Mouse (Mus musculus) lung, postnatal 36 days (tissue): ENCODE data around the gene Mllt11.
A peak's percentile ranks its signal among the peaks of the same experiment; 100 is the strongest.
"Not testable (repeated sequence)": the region's sequence is repeated elsewhere in the genome, so short reads cannot be mapped to it uniquely, and the experiment has no call there.

Source experiments
- DNase-seq: peaks from one replicate; pipeline ENCODE4 v3.0.0; 2022; ENCODE audit warnings: mixed read lengths

Mllt11 gene

DNA sequence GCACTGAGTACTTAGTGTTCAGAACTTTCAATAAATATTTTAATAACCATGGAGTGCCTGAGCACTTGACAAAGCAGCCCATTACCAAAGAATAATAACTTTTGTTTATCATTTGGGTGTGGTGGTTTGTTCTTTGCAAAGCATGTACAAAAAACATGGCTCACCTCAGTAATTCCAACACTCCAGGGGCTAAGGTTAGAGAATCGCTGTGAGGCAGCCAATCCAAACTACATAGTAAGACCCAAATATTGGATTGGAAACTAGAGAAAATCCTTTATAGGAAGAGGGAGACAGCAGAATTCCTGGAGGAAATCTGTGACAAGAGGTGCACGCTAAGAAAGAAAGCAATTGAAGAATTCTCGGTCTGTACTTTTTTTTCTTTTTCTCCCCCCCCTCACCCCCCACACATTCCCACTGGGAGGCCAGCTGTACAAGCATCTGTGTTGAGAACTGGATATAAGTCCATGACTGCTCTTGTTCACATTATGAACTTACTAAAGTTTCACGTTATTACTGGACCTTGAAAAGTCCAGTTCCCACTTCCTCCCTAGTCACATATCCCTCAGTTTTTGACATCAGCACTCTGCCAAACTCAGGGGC, 15.2 kb downstream of the Mllt11 start:
- no peak for DNase-seq

DNA sequence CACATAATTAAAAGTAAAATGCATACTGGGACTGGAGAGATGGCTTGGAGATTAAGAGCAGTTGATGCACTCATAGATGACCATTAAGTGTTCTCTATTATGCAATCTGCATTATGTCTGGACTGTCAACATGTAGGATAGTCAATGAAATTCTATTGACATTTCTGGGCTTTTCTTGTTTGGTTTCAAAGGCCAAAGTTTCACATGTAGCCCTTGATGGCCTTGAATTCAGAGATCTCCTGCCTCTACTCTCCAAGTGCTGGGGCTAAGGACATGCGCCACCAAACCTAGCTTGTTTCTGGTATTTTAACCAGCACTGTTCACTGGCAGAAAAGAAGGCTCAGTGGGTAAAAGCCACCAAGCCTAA, 18.4 kb downstream of the Mllt11 start:
- no peak for DNase-seq

DNA sequence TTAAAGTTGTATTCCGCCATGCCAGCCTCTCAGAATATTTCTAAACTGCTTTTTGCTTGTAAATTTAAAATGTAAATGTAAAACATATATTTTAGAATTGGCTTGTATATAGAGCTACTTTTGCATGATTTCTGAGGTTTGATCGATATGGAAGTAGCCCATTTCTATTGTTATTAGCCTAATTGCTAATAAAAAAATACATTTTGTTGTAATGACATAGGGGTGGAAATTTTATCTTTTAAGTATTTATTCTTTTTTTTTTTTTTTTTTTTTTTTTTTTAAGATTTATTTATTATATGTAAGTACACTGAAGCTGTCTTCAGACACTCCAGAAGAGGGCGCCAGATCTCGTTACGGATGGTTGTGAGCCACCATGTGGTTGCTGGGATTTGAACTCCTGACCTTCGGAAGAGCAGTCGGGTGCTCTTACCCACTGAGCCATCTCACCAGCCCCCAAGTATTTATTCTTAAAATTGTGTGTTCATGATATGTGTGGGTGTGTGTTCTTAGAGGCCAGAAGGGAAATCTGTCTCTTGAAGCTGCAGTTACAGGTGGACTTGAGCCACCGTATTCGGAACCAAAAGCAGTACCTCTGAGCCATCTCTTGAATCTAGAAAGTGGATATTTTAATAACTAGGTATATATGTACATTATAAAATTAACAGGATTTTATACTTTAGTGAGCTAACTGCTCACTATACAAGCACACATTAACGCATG, 18.9 kb downstream of the Mllt11 start:
- not testable (repeated sequence) for DNase-seq

DNA sequence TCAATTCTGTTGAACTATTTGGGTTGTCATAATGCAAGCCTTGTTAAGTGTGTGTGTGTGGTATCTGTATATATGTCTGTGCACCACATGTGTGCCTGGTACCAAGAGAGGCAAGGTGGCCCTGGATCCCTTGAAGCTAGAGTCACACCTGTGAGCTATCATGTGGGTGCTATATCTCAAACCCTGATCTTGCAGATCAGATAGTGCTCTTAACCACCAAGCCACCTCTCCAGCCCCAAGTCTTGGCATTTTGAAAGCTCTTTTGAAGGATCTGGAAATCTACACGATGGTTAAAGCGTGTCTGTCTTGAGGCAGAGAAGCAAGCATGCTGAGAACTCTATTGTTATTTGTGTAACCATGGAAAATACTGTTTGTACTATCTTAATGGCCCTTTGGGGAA, 21.4 kb downstream of the Mllt11 start:
- no peak for DNase-seq

DNA sequence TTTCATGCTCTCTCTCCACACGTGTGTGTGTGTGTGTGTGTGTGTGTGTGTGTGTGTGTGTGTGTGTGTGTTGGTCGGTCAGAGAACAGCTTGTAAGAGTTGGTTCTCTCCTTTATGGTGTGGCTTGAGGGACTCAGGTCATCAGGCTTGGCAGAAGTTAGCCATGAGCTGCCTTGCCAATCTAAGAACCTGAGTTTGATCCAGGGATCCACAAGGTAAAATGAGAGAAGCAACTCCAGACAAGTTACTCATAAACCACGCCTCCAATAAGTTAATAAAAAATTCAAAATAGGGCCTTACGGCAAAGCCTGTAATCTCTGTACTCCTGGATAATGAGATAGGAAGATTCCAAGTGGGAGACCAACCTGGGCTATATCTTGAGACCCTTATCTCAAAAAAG, 23.7 kb downstream of the Mllt11 start:
- DNase-seq: no peak

DNA sequence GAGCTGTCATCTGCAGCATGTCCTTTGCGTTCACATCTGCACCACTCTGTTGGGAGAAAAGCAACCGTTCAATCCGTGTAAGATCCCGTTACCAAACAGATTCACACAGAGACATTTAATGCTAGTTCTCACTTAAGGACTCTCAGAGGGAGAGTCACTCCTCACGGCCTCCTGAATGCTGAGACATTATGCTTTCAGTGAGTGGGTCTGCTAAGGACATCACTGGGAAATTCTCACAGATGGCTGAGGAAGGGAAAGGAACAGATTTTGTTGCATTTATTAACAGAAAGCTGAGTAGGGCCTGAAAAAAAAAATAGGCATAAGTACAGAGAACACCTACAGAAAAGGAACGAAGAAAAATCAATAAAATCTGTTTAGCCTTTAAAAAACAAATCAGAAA, 28.1 kb downstream of the Mllt11 start:
- DNase-seq: no peak

DNA sequence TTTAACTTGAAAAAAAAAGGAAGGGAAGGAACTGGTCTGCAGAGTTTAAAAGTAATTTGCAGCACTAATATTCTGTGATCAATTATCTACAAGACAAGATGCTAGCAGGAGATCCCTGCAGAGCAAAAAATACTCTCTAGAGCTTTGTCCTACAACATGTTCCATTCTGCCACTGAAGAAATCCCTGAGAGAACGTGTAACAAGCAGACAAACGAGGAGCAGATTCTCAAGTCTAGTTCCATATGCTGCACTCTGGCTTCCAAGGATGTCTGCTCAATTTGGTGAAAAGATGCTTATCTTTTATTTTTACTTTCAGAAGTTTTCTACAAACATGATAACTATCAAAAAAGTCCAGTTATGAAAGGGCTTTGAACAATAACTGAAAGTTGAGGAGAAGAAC, 31.4 kb downstream of the Mllt11 start:
- DNase-seq: no peak

DNA sequence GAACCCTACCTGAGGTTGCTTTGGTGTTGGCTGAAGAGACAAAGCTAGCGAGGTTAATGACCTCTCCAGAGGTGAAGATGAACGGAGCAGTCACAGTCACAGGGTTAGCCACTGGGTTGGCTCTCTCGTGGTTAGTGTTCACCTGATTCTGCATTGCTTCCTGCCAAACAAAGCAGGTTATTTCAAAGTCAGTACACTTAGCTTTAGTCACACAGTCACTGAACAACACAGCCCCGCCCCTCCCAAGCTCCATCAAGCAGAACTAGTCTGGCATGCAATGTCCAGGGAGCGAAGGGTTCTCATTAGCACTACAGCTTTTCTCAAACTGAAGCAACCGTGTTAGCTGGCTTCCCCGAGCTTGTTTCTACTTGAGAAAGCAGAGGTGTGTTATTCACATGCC, 31.8 kb downstream of the Mllt11 start:
- peak; percentile 22 for DNase-seq

DNA sequence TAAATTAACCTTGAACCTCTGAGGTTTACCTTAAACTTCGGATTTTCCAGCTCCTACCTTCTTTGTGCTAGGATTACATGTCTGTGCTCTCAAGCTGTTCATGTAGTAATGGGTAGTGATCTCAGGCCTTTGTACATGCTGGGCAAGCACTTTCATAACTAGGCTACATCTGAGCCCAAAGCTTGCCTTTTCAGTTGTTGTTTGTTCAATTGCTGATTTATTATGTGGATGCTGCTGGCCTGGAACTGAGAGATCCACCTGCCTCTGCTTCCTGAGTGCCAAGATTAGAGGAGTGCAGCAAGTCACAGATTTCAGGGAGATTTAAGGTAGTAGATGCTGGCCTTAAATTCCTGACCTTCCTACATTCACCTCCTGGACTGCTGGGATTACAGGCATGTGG, 32.9 kb downstream of the Mllt11 start:
- DNase-seq: no peak

DNA sequence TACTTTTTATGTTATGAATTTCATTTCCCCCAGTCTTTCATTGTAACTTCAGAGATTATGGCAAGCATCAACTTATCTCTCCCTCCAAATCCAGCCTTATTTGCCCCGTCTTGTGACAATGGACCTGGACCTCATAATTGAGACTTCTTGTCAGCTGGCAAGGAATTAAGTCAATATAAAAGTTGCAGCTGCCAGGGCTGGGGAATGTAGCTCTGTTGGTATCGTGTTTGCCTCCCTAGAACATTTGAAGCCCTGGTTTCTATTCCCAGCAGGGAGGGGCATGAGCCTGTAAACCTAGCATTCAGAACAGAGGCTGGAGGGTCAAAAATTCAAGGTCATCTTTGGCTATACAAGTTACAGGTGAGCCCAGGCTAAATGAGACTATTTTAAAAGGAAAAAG, 36.2 kb downstream of the Mllt11 start:
- DNase-seq: no peak

DNA sequence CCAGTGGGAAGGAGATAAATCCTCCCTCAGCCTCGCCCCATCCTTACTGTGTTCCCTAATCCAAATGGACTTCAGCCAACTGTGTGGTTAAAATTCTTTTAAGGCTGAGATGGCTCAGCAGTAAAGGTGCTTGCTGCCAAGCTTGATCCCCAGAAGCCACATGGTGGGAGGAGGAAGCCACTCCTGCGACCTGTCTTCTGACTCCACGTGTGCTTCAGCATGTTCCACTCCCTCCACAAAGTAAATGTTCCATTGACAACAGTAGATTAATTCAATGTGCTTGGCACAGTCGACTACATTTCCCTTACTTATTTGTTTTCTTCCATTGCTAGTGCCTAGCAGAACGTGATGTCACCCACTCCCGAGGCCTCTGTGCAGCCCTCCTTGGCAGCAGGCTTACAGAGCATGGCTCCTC, 37.2 kb downstream of the Mllt11 start:
- no peak for DNase-seq

DNA sequence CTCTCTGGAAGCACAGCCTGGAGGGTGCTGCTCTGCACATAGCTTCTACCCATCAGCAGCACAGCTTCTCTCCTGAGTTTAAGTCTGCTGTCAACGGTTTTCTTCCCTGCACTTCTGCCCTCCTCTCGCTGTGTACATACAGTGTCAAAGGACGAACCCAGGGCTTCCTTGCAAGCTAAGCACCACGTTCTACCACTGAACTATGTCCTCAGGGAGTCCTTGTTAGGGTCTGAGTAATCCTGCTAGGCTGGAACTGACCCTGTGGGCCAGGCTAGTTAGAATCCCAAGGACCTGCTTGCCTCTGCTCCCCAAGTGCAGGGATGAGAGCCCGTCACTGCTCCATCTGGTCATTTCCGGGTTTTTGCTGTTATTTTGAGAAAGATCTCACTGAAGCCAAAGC, 45.1 kb downstream of the Mllt11 start:
- DNase-seq: no peak

DNA sequence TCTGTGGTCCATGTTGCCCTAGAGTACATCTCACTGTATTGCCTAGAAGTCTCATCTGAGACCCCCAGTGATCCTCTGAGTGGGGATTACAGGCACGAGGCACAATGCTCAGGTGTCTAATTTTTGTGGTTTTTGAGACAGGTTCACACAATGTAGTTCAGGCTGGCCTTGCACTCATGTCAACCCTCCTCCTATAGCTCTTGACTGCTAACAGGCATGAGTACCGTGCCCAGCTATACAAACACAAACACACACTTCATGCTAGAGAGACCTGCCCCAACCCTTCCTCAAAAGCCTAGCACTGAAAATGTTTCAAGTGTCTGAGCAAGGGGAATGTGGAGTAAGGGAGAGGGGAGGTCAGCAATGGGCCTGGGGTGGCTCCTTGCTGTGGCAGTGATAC, 45.9 kb downstream of the Mllt11 start:
- DNase-seq: no peak

DNA sequence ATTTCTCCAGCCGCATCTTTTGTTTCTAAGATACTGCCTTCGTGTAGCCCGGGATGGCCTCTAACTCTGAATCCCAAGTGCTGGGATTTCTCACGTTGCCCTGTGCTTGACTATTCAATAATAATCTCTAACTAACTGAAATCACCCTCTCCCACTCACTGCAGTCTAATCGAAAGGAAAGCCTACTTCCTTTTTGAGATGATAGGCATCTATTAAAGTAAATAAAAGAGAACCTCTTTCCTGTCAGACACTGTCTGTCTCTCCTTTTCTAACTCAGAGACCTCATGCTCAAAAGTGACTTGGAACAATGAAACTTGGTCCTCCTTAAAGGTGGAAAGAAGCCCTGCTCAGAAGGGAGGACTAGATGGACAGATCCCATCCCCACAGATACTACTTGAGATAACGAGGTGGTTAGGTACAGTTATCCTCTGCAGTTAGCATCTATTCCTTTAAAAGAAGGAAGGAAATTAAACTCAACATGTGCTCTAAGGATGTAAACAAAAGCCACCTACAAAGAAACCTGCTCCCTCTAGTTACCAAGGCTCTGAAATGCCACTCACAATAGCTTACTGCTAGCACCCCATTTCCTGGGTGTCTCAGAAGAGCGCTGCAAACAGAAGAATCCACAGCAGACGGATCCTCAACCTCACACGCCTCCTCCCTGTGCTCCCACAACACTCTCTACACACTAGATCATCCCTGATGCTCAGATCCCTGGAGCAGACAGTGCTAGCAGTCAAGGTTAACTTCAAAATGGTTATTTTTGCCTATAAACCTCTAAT, 47.0 kb downstream of the Mllt11 start:
- DNase-seq: no peak

DNA sequence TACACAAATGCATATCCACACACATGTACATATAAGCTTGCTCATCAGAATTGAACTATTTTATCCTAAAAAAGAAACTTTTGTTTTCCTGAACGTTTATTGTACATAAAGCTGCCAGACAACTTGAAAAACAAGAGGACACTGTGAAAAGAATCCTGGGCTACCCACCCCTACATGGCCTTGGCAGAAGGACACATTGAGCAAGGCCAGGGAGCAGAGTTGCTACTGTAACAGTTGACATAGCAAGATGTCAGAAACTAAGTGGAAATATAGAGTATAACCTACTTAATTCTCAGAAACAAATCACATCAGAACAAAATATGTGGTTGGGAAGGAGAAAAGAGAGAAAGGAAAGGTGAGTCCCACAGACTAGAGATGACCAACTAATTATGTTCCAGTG, 50.1 kb downstream of the Mllt11 start:
- no peak for DNase-seq

DNA sequence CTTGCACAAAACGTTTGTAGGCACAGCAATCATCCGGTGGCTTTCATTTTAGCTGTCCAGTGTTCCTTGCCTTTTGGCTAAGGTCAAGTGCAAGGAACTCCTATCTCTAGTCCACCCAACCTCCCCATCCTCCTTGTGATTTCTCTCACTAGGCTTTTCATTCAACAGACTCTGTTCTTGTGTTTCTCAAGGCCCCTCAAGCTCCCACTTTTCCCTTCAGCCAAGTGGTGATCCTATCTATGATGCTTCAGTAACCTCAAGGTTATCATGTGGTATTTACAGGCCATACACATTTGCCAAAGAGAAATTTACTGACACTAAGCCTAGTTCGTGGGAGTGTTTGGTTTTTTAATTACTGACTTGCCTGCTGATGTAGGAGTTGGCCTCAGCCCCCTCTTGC, 52.1 kb downstream of the Mllt11 start:
- no peak for DNase-seq

DNA sequence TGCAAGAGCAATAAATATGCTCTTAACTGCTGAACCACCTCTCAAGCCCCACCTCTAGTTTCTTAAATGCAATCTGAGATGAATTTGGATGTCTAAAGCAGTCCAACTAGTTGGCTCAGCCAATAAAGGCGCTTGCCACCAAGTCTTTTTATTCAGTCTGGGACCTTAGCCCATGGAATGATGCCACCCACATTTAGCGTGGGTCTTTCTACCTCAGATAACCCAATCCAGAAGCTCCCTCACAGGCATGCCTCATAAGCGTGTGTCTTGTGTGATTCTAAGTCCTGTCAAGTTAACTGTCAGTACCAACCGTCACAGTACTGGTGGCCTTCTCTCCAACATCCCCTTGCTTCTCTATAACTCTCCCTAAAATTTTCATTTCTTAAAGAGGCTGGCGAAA, 53.0 kb downstream of the Mllt11 start:
- DNase-seq: no peak

DNA sequence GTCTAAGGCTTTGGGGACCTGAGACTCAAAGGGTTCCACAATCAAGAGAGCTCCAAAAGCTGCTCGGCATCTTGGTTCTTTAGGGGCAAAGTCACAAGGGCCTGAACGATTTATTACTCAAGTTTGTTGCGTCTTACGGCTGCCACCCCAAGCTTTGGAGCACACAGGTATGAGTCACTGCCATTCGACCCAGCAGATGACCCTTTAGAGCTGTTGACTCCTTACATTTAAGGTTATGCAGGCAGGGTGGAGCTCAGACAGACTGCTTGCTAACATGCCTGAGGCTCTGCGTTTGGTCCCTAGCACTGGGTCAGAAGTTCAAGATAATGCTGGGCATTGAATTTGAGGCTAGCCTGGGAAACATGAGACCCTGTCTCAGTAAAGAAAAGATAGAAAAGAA, 54.4 kb downstream of the Mllt11 start:
- DNase-seq: no peak

DNA sequence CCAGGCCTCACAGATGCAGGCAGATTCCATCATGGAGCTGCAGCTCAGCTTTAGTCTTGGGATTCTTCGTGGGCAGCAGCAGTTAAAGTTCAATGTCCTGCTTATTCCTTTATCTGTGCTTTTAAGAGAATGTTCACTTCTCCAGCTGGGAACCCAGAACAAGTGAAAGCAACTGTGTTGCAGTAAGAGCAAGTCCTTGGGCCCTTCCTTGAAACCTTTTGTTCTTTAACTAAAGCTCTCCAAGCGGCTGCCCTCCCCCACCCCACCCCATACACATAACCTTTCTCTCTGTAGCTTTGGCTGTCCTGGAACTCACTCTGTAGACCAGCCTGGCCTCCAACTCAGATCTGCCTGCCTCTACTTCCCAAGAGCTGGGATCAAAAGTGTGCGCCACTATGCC, 55.5 kb downstream of the Mllt11 start:
- no peak for DNase-seq

DNA sequence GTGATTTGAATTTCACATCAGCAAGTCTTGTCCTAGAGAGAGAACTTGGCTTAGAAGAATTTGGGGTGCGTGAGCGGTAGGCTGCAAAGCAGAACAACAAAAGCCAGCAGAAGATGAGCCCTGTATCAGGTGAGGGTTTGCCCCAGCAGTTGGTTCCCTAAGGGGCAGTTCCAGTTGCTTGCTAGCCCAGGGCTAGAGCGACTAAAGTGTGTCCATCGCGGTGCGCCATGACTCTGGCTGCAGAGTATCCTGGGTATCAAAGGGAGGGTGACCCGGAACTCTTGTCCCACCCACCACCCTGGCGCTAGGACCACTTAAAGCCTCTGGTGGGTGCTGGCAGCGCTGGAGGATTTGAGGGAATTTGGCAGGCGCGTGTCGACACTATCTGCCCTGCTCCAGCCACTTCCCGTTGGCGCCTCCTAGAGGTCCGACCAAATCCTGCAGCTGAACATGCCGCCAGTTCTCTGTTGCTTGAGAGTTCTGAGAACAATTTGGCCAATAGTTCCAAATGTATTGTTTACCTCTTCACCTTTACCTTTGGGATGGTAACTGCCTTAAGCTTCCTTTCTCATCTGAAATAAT, 57.9 kb downstream of the Mllt11 start:
- DNase-seq: peak; percentile 92

DNA sequence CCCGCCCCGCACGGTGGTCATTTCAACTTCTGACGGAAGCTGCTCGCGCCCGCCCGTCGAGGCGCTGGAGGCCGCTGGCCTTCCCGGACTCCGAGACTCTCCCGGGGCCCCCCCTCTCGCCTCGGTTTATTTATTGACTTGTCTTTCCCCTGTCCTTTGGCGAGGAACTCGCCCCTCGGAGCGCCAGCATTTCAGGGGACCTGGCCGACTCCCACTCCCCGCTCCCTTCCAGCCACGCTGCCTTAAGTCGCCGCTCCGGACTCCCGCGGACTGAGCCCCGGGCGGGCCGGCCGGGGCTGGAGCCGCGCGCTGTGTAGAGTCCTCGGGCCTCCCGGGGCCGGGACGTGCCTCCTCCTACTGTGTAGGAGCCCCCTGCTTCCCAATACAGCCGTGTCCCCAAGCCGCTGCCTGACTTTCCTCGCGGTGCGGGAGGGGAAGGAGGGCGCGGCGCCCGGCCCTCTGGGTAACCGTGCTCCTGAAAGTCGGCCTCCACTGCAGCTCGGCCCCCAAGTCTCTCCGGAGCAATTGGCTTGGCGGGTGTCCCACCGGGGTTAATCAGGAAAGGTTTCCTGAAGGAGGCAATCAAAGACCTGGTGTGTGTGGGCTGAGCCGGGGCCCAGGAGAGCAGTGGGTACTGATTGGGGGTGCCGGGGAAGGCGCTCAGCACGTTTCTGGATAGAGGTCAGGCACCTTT, 58.6 kb downstream of the Mllt11 start:
- DNase-seq: no peak

DNA sequence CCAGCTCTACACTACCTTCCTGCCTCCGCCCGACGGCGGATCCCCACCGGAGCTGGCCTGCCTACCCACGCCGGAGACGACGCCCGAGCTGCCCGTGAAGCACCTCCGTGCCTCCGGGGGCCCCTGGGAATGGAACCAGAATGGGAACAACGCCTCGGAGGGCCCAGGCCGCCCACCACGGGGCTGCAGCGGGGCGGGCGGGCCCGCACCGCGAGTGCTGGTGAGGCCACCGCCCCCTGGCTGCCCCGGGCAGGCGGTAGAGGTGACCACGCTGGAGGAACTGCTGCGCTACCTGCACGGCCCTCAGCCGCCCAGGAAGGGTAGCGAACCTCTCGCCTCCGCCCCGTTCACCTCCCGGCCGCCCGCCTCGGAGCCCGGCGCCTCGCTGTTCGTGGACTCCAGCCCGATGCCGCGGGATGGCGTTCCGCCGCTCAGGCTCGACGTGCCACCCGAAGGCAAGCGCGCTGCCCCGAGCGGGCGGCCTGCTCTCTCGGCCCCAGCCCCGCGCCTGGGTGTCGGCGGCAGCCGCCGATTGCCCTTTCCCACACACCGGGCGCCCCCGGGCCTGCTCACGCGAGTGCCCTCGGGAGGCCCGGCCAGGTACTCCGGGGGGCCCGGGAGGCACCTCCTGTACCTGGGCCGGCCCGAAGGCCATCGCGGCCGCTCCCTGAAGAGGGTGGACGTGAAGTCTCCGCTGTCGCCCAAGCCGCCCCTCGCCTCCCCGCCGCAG, 59.3 kb downstream of the Mllt11 start:
- DNase-seq: no peak

DNA sequence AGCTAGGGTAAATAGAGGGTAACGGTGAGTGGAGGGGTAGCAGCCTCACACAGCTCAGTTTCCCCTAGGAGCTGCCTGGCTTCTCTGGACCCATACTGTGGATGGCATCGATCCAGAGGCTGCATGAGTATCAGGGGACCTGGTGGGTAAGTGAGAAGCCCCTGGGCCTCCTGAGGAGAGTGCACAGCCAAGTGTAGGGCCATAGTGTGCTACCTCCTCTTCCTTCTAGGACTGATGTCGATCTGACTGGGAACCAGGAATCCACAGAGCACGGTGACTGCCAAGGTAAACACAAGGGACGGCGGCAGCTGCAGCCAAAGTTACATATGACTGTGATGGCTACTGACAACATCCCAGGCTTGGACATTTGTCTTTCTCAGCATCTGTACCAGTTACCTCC, 60.9 kb downstream of the Mllt11 start:
- no peak for DNase-seq
